Mouse (Mus musculus) mouse trophoblast stem cell (cell line): ENCODE measurements around the gene Pdk4.

Experiments
- in situ Hi-C, 2 experiments: fragments of 300-500 bp; cut with MseI, MboI; formaldehyde crosslinking; loops; 2 replicates in 1 of 2; 3 replicates in 1 of 2; pipeline ENCODE4 v1.15.1; 2025

Pdk4 gene

GRCm38 (mm10) chr6:5447013-5447412, 49.1 kb downstream of the Pdk4 start:
- in situ Hi-C loops: no loop called here

GRCm38 (mm10) chr6:5444331-5444898, 51.7 kb downstream of the Pdk4 start:
- in situ Hi-C loops: no loop called here

- in situ Hi-C loops: no loop called here
Measured at GRCm38 (mm10) chr6:5443104-5443863, 52.8 kb downstream of the Pdk4 start.

GRCm38 (mm10) chr6:5442316-5443085, 53.6 kb downstream of the Pdk4 start:
- in situ Hi-C loops: no loop called here

- in situ Hi-C loops: no loop called here
Measured at GRCm38 (mm10) chr6:5441221-5441620, 54.9 kb downstream of the Pdk4 start.

- in situ Hi-C loops: no loop called here
Measured at GRCm38 (mm10) chr6:5437757-5438156, 58.4 kb downstream of the Pdk4 start.

GRCm38 (mm10) chr6:5433887-5434286, 62.2 kb downstream of the Pdk4 start:
- in situ Hi-C loops: no loop called here
